Mouse (Mus musculus) hindbrain, postnatal 0 days (tissue): ENCODE measurements at regions not wholly inside any gene's neighbourhood (a gene's known extent, or its start where the extent isn't known, plus 50 kb on each side); places are given as distances from the start of the nearest gene placed in this dataset.
"Not testable (repeated sequence)": the region's sequence is repeated elsewhere in the genome, so short reads cannot be mapped to it uniquely, and the experiment has no call there.

ENCODE experiments used
- ATAC-seq: fragments of 200-750 bp; cut with Nextera tagmentation; 2 replicates; pipeline ENCODE4 v1.8.0; 2017; ENCODE audit warnings: mild to moderate bottlenecking, moderate TSS enrichment, moderate library complexity
- DNase-seq: peaks from one replicate; pipeline ENCODE4 v3.0.0-alpha.2; 2015; ENCODE audit warnings: low spot score
- H3K27ac ChIP-seq: fragments of 300-500 bp; sonication (generic); 2 replicates; pipeline ENCODE4 v1.5.1; 2014; ENCODE audit warnings: mild to moderate bottlenecking
- H3K27me3 ChIP-seq: fragments of 300-500 bp; sonication (generic); 2 replicates; pipeline ENCODE4 v1.6.1; 2014; ENCODE audit warnings: low read length, mixed read lengths; ENCODE audit not compliant: insufficient read depth
- H3K36me3 ChIP-seq: fragments of 300-500 bp; sonication (generic); 2 replicates; pipeline ENCODE4 v1.6.1; 2014; ENCODE audit warnings: low read length, mixed read lengths; ENCODE audit not compliant: insufficient read depth
- H3K4me1 ChIP-seq: fragments of 300-500 bp; sonication (generic); 2 replicates; pipeline ENCODE4 v1.6.1; 2014; ENCODE audit warnings: antibody characterized with exemption, low read length, mixed read lengths; ENCODE audit not compliant: insufficient read depth
- H3K4me2 ChIP-seq: fragments of 300-500 bp; sonication (generic); 2 replicates; pipeline ENCODE4 v1.6.1; 2014; ENCODE audit warnings: low read depth, mild to moderate bottlenecking, low read length, moderate library complexity, mixed read lengths
- H3K4me3 ChIP-seq: fragments of 300-500 bp; sonication (generic); 2 replicates; pipeline ENCODE4 v1.5.1; 2014; ENCODE audit warnings: low read length
- H3K9ac ChIP-seq: fragments of 300-500 bp; sonication (generic); replicated peaks from 2 replicates; pipeline ENCODE4 v1.6.1; 2014; ENCODE audit warnings: mild to moderate bottlenecking, low read length, moderate library complexity, mixed read lengths
- H3K9me3 ChIP-seq: fragments of 300-500 bp; sonication (generic); 2 replicates; pipeline ENCODE4 v1.6.1; 2016; ENCODE audit warnings: low read length, mixed read lengths
- CTCF ChIP-seq: IDR thresholded peaks from 2 replicates; pipeline ENCODE4 v1.5.1; 2016; ENCODE audit warnings: antibody characterized with exemption, control low read depth, low read depth
- WGBS: fragments of 180-500 bp; shearing (Covaris S2); extraction: QIAGEN DNeasy Blood & Tissue Kit; methylation state at CpG from one replicate; pipeline ENCODE4 v1.1.7; 2014; 5-methylcytosine and 5-hydroxymethylcytosine counted together

DNA sequence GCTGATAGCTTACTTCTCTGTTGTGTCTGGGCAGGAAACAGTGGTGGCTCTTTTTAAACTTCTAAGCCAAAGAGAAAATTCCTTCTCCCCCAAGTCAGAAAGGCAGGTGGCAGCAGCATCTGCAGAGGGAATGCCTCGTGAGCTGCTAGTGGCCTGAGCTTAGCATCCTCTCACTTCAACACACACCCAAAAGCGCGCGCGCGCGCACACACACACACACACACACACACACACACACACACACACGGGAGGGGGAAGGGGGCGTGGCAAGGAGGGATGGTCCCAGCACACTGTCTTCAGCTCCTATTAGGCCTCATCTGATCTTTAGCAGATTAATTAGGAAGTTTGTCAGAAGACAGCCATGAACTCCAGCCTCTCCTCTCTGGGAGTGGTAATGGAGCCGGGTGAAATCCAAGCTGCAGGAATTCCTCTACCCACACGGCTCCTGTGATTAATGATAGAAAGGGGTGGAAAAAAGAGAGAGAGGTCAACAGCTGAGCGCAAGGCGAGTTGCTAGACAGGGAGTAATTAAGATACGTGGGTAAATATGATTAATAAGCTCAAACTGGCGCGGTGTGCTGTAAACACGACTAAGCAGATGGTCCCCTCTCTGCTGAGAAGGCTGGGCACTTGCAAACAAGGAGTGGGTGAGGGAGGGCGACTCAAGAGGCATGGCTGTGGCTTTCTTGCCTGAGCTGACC, 349.8 kb upstream of the Zfp703 start:
- TF ChIP-seq CTCF = no peak
- H3K4me1 ChIP-seq = no peaks in the 10 kb centered on the region
- H3K9ac ChIP-seq = no peak overlapping the region
- no peaks in the 10 kb centered on the region for H3K36me3 ChIP-seq
- DNase-seq (peak; percentile 28), ATAC-seq (peak; percentile 58)
- H3K9me3 ChIP-seq = no peaks in the 10 kb centered on the region
- no peak overlapping the region for H3K4me2 ChIP-seq
- H3K4me3 ChIP-seq = no peak overlapping the region
- H3K27me3 ChIP-seq = no peaks in the 10 kb centered on the region
- H3K27ac ChIP-seq = no peak overlapping the region
- 43% methylated on average over 17 of the region's 18 CpGs for WGBS

DNA sequence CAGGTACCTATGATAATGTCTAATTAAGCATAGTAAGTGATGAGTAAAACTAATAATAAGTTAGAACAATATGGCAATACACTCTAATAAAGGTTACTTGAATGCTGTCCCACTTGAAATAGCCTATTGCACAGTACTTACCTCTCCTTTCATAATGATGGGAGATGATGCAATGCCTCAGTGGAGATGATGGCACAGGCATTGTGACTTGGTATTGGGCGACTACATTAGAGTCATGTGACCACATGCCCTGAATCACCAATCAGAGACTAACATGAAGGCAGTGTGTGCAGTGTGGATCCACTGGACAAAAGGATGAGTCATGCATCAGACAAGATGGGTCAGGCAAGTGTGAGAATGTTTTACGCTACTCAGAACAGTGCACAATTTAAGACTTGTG, 346.6 kb upstream of the Zfp703 start:
- Histone ChIP-seq H3K36me3 (no peaks in the 10 kb centered on the region), H3K4me1 (no peaks in the 10 kb centered on the region), H3K4me3 (no peak overlapping the region), H3K27me3 (no peaks in the 10 kb centered on the region), H3K4me2 (no peak overlapping the region), H3K9ac (no peak overlapping the region), H3K9me3 (no peaks in the 10 kb centered on the region), H3K27ac (no peak overlapping the region)
- no peak for DNase-seq
- 94% methylated on average over 2 of the region's 2 CpGs for WGBS
- ATAC-seq = no peak
- no peak for TF ChIP-seq CTCF

GRCm38 (mm10) chr8:26635701-26636100, 341.4 kb upstream of the Zfp703 start:
- Histone ChIP-seq H3K4me3 (no peak overlapping the region), H3K9ac (no peak overlapping the region), H3K27ac (no peak overlapping the region), H3K27me3 (no peaks in the 10 kb centered on the region), H3K4me2 (no peak overlapping the region), H3K9me3 (no peaks in the 10 kb centered on the region), H3K4me1 (no peaks in the 10 kb centered on the region), H3K36me3 (no peaks in the 10 kb centered on the region)
- DNase-seq = no peak
- no peak for TF ChIP-seq CTCF
- WGBS = 49% methylated on average over 1 of the region's 1 CpGs
- ATAC-seq = no peak

DNA sequence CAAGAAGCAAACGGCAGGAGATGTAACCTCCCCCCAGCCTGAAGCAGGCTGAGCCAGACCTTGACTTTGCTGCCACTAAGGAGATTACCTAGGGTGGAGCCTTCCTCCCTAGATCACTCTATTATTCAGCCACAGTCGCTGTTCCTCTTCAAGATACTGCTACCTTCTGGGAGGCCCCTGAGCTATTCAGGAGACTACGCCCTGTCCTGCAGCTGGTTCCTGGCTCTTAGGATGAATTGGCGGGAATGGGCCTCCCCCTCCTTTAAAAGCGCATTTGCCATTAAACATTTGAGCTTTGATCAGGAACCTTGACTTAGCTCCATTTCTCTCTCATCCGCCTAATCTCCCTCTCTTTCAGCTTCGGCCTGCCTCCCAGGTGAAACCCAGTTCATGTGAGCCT, 331.8 kb upstream of the Zfp703 start:
- not testable (repeated sequence) for H3K4me1 ChIP-seq, H3K36me3 ChIP-seq, H3K27ac ChIP-seq, H3K9ac ChIP-seq, H3K9me3 ChIP-seq, DNase-seq, H3K27me3 ChIP-seq, H3K4me3 ChIP-seq, H3K4me2 ChIP-seq, ATAC-seq
- 84% methylated on average over 7 of the region's 7 CpGs for WGBS

- Histone ChIP-seq H3K36me3 (no peaks in the 10 kb centered on the region), H3K4me1 (no peaks in the 10 kb centered on the region), H3K9me3 (no peaks in the 10 kb centered on the region), H3K4me3 (no peak overlapping the region), H3K4me2 (no peak overlapping the region), H3K27ac (no peak overlapping the region), H3K27me3 (no peaks in the 10 kb centered on the region), H3K9ac (no peak overlapping the region)
- TF ChIP-seq CTCF = no peak
- ATAC-seq (no peak), DNase-seq (no peak)
- WGBS = 59% methylated on average over 1 of the region's 1 CpGs
Observed at GRCm38 (mm10) chr8:26650287-26650686, 326.8 kb upstream of the Zfp703 start.

GRCm38 (mm10) chr8:26655897-26656296, 321.2 kb upstream of the Zfp703 start:
- Histone ChIP-seq H3K9ac (no peak overlapping the region), H3K4me1 (no peaks in the 10 kb centered on the region), H3K9me3 (no peaks in the 10 kb centered on the region), H3K27ac (no peak overlapping the region), H3K27me3 (no peaks in the 10 kb centered on the region), H3K4me2 (no peak overlapping the region), H3K4me3 (no peak overlapping the region), H3K36me3 (no peaks in the 10 kb centered on the region)
- ATAC-seq = no peak
- TF ChIP-seq CTCF = no peak
- WGBS = 76% methylated on average over 8 of the region's 8 CpGs
- DNase-seq = no peak

GRCm38 (mm10) chr8:26656310-26657075, 320.6 kb upstream of the Zfp703 start:
- Histone ChIP-seq H3K36me3 (no peaks in the 10 kb centered on the region), H3K9ac (no peak overlapping the region), H3K27me3 (no peaks in the 10 kb centered on the region), H3K27ac (no peak overlapping the region), H3K4me1 (no peaks in the 10 kb centered on the region), H3K9me3 (no peaks in the 10 kb centered on the region), H3K4me2 (no peak overlapping the region), H3K4me3 (no peak overlapping the region)
- ATAC-seq = no peak
- TF ChIP-seq CTCF = no peak; the same call in 1 of the 2 replicates
- WGBS = 78% methylated on average over 13 of the region's 13 CpGs
- DNase-seq = no peak
